Mouse (Mus musculus) megakaryocyte progenitor cell, adult 5-6 weeks (primary cell): ENCODE data around the gene Slc8a2. TPM values are rescaled to one million over a fixed set of nuclear protein-coding genes. Genes with fewer than 3 reads are reported as not detected.

Experiments used
- ATAC-seq: replicated peaks from 2 replicates; pipeline ENCODE4 v1.8.0; 2016; ENCODE audit warnings: mild to moderate bottlenecking, moderate TSS enrichment, inconsistent platforms; ENCODE audit not compliant: poor library complexity
- total RNA-seq, 2 experiments: library from RNA; stranded (forward) in 1 of 2; stranded (reverse) in 1 of 2; fragments of 157-497, 149-512 nt in 1 of 2; fragments of 200-1000 nt in 1 of 2; gene quantifications; 2 replicates each; pipeline versions ENCODE4 v1.2.3 to v1.2.4; 2015 to 2017

Slc8a2 gene
- total RNA-seq, 2 experiments from 2014 or later, result not detected

GRCm38 (mm10) chr7:16119569-16120261, 9.9 kb upstream of the Slc8a2 start, which contains the start of gene Kptn:
Gene Kptn (plus strand): TSS chr7:16119895.
- ATAC-seq, result peak; percentile 95

- peak; percentile 2; the same call in 1 of the 2 replicates for ATAC-seq
These were observed 9.4 kb upstream of the Slc8a2 start for GRCm38 (mm10) chr7:16120262-16120600.

- no peak for ATAC-seq
These were observed 3.8 kb upstream of the Slc8a2 start for GRCm38 (mm10) chr7:16125829-16126228.

- no peak for ATAC-seq
These were observed 1.3 kb upstream of the Slc8a2 start for GRCm38 (mm10) chr7:16128344-16128743.

GRCm38 (mm10) chr7:16128899-16129298, 727 bp upstream of the Slc8a2 start:
- no peak for ATAC-seq

GRCm38 (mm10) chr7:16129846-16130691, 443 bp downstream of the Slc8a2 start:
- ATAC-seq, result peak; percentile 9; the same call in 1 of the 2 replicates

- ATAC-seq, result no peak
These were observed 1.5 kb downstream of the Slc8a2 start for GRCm38 (mm10) chr7:16130956-16131634.

GRCm38 (mm10) chr7:16132161-16132581, 2.5 kb downstream of the Slc8a2 start:
- no peak for ATAC-seq

- ATAC-seq, result no peak
These were observed 3.3 kb downstream of the Slc8a2 start for GRCm38 (mm10) chr7:16132926-16133325.

- no peak for ATAC-seq
These were observed 4.1 kb downstream of the Slc8a2 start for GRCm38 (mm10) chr7:16133691-16134090.

- no peak for ATAC-seq
These were observed 5.3 kb downstream of the Slc8a2 start for GRCm38 (mm10) chr7:16134951-16135392.

- no peak for ATAC-seq
These were observed 17.1 kb downstream of the Slc8a2 start for GRCm38 (mm10) chr7:16146489-16147410.

- ATAC-seq, result peak; percentile 77
These were observed 18.0 kb downstream of the Slc8a2 start for GRCm38 (mm10) chr7:16147643-16148042.

- ATAC-seq, result no peak
These were observed 19.6 kb downstream of the Slc8a2 start for GRCm38 (mm10) chr7:16149241-16149640.

GRCm38 (mm10) chr7:16150191-16151145, 20.8 kb downstream of the Slc8a2 start:
- ATAC-seq, result no peak

GRCm38 (mm10) chr7:16153522-16153921, 23.9 kb downstream of the Slc8a2 start:
- ATAC-seq, result peak; percentile 90

- ATAC-seq, result no peak
These were observed 25.7 kb downstream of the Slc8a2 start for GRCm38 (mm10) chr7:16155132-16155872.

- no peak for ATAC-seq
These were observed 26.6 kb downstream of the Slc8a2 start for GRCm38 (mm10) chr7:16156105-16156714.
